Mouse (Mus musculus) fibroblast of lung, adult 2 months (primary cell): ENCODE results near the gene Ccdc171.
"Not testable (repeated sequence)": the region's sequence is repeated elsewhere in the genome, so short reads cannot be mapped to it uniquely, and the experiment has no call there.

Experiments
- DNase-seq: peaks from one replicate; pipeline ENCODE4 v3.0.0-alpha.2; 2011; ENCODE audit warnings: low read depth

The Ccdc171 gene

DNA sequence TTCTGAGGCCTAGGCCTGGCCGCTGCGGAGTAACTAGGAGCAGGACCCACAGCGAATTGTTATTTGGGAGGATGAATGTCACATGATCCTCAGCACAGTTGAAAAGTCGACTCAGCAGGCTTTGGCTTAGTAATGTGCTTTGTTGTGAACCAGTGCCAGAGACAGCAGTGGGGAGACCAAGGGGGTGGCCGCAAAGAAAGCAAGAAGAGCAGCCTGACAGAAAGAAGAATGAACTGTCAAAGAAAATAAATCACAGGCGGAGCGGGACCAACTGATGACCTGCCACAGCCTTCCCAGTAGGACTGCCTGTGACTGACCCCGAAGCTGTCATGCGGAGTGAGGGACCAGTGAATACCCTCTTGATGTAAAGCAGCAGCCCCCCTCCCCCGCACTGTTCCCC, 131.2 kb downstream of the Ccdc171 start:
- no peak for DNase-seq

DNA sequence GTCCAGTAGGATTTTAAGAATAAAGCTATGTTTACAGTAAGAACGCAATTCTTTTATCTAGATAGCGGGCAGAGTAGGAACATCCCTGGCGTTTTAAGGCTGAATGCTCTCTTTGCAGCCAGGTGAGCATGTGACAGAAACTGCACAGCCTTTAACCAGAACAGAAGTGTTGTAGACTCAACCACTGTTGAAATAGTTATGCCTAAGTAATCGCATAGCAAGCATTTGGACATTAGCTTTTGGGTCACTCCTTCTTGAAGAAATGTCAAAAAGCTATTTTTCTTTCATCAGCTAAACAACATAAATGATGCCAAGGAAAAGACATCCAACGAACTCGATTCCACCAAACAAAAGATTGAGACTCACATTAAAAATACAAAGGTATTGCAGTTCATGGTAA, 131.7 kb downstream of the Ccdc171 start:
- no peak for DNase-seq

DNA sequence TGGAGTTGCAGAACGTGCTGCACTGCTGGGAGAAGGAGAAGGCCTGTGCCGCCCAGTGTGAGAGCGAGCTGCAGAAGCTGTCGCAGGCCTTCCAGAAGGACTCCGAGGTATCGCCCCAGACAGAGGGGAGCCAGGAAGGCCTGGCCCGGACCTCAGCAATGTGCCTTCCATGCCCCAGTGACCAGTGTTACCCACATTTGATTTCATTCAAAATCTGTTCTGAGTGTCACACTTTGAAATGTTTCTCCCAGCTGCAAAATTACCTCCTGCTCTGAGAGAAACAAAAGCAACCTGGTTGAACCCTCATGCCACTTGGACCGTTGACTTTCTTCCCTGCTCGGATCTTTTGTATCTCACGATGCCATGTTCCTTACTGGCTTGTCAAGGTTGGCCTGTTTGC, 133.1 kb downstream of the Ccdc171 start:
- DNase-seq, result no peak

DNA sequence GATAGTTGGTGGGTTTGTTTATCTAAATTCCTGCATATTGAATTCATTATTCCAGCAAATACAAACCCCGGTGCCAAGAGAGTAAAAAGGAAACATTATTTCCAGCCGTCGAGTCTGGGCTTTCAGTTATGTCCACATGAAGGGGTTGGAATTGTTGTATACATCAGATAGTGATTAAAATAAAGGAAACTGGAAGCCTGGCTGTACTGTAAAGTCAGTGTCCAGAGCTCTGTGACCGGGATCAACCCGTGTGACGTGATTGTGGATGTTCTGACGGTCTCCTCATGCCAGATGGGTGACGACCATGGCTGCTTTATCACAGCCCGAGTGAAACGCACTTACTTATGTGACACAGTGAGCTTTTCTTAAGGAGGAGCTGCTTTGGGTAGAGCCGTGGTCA, 134.1 kb downstream of the Ccdc171 start:
- DNase-seq, result no peak

DNA sequence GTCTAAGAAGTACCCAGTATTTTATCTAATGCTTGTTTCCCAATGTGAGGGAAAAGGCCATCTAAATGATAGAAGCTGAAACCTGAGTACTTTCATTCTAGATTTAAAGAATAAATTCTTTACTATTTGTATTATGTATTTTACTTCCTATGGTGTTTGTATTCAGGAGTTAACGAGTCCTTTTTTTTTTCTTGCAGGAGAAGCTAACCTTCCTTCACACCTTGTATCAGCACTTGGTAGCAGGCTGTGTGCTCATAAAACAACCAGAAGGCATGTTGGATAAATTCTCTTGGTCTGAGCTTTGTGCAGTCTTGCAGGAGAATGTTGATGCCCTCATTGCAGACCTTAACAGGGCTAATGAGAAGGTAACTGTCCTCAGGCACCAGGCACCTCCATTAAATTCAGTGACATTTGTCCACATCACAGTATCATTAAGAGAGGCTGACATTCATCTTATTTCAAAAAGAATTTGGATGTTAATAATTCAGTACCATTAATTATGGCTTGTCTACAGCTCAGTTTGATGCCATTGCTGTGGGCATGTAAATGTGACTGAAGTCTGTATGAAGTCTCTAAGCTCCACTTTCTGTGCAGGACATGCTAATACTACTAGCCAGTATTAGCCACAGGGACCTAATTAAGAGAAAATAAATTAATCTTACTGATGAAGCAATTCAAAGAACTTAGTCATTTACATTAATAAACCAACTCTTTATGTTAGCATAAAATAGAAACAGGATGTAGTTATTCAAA, 136.3 kb downstream of the Ccdc171 start:
- DNase-seq, result no peak

DNA sequence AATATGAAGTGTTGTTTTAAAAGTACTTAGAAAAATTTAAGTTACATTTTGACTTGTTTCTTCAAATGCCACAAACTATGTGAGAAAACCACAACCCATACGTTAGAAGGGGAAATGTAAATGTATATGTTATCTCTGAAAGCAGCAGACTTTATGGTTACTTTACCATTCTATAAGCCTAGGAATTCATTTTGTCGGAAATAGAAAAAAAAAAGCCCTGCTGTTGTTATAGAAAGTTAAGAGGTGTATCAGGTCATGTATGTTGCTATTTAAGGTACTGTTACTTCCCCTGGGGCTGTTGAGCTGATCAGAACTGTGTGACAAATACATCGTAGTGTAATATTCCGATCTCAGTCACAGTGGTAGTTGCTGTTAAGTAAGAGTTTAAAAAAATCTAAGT, 137.0 kb downstream of the Ccdc171 start:
- DNase-seq, result no peak

DNA sequence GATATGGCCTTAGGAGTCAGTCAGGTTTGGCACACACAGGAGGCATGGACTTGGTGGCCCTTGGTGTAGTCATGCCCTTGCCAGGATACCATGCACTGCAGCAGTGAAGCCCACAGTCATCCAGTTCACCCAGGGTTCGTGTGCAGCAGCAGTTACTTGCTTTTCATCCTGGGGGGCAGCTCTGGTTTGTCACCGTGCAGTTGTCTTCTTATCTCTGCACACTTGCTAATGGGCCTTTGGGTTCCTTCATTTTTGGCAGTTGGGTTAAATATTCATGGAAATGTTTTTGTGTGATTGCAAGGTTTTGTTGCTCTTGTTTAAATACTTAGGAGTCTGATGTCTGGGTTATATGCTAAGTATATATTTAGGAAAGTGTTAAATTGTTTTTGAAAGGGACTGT, 144.2 kb downstream of the Ccdc171 start:
- DNase-seq, result no peak

DNA sequence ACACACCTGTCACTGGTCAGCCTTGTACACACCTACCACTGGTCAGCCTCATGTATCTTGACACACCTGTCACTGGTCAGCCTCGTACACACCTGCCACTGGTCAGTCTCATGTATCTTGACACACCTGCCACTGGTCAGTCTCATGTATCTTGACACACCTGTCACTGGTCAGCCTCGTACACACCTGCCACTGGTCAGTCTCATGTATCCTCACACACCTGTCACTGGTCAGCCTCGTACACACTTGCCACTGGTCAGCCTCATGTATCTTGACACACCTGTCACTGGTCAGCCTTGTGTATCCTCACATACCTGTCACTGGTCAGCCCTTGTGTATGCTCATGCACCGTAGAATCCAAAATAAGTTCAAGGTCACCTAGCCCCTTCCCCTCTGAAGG, 150.0 kb downstream of the Ccdc171 start:
- DNase-seq, result not testable (repeated sequence)

DNA sequence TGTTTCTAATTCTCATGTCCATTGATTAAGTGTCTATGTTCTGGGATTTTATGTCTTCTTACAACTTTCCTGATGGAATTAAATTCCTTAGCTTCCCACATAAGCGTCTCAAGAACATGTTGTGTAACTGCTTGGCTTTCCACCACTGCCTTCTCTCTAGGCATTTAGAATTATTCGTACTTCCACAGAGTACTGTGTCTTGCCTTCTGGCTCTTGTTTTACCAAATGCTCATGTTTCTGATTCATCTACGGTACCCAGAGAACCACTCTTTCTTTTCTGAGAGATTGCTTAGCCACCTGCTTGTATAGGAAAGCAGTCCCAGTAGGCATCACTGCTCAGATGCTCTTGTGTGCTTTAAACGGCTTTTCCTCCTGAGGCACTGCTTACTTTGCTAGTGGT, 151.1 kb downstream of the Ccdc171 start:
- no peak for DNase-seq

DNA sequence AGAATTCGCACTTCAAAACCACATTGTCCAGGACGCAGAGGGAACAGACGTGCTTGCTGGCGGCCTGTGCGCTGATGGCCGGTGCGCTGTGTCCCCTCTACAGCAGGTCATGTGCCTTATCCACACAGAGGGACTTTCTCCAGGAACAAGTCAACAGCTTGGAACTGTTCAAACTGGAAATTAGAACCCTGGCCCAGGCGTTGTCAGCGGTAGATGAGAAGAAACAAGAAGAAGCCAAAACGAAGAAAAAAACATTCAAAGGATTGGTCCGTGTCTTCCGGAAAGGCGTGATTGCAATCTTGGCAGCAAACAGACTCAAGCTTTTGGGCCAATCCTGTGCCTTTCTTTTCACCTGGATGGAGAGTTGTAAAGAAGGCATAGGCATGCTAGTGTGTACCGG, 155.7 kb downstream of the Ccdc171 start:
- DNase-seq, result no peak

DNA sequence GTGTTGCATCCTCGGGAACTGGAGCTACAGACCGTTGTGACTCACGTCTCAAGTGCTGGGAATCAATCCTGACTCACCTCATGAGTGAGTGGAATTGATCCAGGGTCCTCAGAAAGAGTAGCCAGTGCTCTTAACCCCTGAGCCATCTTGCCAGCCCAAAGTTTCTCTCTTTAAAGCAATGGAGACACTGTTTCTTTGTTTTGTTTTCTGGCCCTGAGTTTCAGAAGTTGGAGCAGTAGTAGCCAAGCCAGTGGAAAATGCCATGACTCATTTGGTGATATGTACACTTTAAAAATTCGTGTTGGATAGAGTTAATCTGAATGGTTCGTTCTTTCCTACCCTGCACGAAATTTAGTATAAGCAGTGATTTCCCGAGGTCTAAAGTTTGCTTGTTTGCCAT, 157.5 kb downstream of the Ccdc171 start:
- DNase-seq, result peak; percentile 77

DNA sequence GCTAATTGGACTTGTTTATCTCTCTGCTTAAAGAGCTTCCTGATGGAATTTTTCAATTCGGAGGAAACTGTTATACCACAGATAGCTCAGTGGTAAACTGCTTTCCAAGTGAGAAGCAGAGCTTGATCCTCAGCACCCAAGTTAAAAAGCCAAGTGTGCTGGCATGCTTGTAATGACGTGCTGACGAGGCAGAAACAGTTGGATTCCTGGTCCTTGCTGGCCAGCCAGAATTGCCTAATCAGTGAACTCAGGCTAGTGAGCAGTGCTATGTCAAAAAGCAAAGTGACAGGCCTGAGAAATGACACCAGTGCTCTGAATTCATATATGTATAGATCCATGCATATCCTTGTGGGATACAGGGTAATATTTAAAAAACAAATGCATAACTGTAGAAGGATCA, 174.8 kb downstream of the Ccdc171 start:
- no peak for DNase-seq

DNA sequence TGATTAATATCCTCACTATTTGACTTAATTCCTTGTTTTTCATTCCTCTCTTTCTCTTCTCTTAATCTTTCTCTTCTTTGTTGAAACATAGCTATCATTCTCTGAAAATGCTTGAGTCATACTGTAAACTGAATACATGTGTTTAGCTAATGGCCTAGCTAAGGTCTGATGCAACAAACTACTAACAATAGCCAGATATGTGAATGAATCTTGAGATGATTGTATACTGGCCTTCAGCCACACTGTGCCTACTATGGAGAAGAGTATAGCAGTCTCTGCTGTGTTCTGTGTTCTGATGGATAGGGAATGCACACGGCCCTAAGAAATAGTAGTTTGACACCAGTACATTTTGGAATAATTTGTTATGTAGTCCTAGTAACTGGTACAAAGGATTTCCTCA, 191.7 kb downstream of the Ccdc171 start:
- no peak for DNase-seq

DNA sequence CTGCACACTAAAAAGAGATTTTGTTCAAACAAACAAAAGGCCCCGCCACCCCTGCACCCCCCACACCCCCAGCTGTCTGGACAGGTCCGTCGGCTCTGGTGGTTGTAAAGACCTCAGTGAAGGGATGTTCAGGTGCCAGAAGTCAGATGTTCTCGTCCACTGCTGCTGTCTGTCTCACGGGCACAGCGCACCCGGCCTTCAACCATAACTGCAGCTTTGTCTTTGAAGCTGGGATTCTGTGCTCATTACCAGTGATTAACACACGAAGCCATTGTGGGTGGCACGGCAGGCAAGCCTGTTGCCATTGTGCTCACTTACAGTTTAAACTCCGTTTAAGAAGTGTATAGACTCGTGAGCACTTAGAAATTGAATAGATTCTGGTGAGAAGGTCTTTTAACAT, 194.5 kb downstream of the Ccdc171 start:
- no peak for DNase-seq

DNA sequence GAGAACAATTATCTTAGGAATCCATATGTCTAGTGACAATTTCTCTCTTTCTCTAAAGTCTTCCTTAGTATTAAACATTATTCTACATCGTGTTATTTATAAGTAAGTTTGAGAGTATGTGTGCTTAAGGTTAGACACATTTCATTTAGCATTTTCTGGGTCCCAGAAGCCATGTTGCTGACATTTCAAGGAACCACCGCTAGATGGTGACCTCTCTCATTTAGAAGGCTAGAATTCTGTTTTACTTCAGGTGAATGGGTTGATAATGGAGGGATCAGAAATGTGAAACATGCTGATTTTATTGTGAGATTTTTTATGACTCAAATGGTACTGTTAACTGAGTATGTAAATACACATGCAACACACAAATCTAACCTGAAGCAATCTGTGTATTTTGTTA, 199.8 kb downstream of the Ccdc171 start:
- peak; percentile 17 for DNase-seq

DNA sequence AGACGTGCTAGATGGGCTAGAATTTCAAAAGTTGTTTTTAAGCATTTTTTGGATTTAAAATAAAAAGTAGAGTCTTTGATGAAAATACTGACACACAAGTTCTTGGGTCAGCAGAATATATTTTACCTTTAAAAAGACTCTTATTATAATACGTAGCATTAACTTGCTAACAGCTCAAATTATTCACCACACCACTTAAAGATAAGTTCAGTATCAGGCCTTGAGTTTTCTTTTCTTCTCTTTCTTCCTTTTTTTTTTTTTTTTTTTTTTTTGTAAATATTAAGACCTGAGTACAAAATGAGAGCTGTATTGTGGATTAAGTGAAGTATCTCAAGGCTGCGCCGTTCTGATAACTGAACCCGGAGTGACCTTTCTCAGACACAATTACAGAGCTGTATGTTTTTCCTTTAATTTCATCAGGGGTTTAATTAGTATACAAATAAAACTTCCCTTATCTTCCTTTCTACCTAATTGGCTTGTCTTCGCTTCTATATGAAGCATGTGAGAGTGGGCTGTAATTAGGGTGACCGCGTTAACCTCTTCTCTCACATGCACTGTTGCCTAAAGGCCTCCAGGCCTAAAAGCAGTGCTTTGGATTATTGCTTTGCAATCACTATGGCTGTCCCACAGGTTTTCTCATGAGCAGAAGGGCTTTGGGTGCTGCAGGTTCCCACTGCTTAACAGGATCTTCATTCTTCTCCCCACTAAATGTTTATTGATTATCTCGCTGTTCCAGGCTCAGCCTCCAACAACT, 214.0 kb downstream of the Ccdc171 start:
- no peak for DNase-seq

DNA sequence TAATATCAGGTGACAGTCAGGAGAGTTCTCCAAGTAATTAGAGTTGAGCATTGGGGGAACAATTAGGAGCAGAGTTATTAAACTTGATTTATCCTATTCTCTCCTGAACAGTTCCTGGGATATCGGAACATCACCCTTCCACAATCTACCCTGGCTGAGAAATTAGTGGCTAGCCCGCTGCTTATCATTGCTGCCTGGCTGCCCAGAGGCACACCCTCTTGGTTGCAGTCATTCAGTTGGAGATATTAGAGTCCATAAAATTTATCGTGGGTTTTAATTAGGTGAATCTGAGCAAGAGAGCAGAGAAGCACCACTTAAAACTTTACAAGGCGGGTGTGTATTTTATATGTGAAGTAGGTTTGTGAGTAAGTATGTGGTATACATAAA, 214.5 kb downstream of the Ccdc171 start:
- no peak for DNase-seq

DNA sequence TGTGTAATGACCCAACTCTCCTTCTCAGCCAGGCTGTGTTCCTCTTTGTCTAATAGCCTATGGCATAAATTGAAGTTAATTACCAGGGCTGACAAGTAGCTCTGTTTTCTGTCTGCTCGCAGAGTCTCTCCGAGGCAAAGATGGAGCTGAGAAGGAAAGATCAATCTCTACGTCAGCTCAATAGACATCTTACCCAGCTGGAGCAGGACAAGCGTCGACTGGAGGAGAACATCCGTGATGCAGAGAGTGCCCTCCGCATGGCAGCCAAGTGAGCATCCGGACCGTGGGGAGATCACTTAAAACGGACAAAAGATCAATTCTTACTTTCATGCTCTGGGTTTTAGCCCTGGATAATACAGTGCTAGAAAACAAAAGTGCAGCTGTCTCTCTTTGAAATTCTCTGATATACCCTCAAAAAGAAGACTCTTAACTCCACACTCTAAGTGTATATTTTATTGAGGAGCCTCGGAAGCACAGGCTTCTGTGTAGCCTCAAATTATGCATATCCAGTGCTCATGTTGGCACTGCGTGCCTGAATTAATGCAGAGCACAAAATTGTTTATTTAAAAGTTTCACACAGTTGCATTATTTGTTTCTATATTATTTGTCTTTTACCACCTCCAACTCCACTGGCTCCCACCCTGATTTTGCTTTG, 217.6 kb downstream of the Ccdc171 start:
- no peak for DNase-seq

DNA sequence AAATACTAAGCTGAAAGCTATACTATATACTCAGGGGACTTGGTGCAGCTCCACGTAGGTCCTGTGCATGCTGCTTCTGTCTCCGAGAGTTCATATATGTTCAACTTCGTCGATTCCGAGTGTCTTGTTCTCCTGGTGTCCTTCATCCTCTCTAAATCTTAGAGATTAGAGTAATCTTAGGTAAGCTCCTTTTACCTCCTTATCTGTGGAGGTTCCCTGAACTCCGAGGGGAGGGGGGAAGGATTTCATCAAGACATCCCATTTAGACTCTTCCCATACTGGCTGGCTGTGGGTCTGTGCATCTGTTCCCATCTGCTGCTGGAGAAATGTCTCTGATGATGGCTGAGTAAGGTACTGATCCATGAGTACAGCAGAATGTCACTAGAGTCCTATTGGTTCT, 249.8 kb downstream of the Ccdc171 start:
- DNase-seq, result no peak

DNA sequence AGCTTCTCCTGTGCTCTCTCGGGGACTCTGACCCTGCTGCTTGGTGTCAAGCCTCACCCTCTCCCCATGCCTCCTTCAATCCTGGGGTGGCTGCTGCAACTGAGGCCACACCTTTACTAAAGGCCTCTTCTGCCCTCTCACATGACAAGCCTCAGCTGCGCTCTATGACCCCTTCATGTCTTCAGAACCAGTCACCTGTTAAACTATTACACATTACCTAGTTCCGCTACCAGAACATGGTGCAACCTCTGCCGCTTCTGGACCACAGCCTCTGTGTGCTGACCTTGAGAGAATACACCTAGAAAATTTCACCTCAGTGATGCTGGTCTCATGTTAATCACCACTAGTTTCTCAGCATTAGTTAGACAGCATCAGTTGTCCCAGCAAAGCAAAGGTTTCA, 254.7 kb downstream of the Ccdc171 start:
- no peak for DNase-seq

DNA sequence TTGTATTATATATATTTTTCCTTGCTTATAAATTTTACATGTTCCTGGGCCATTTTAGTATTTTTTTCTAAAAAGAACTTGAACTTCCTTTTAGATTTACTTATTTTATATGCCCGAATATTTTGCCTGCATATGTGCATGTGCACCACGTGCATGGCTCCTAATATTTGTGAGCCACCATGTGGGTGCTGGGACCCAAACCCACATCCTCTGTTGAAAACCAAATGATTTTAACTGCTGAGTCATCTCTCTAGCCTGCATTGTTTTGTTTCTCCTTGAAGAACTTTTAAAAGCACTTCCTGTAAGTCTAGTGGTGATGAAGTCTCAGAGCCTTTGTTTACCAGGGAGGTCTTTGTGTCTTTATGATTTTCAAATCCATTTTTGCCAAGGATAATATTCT, 259.8 kb downstream of the Ccdc171 start:
- DNase-seq, result no peak

DNA sequence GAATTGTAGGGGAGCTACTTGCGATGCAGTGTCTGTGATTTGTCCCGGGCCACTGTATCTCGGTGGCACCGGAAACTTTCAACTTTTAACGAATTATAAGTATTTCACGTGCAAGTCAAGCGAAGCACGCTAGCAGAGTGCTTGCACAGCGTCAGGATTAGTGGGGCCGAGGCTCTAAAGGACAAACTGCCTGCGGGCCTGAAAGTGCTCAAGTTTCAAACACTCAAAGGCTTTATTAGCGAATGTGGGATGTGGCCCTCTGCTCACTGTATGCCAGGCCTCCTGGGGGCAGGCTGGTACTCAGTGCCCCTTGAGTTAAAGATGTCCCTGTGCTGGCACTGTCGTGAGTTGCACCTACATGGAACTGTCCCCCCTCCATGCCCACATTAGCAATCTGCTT, 266.5 kb downstream of the Ccdc171 start:
- DNase-seq, result no peak

DNA sequence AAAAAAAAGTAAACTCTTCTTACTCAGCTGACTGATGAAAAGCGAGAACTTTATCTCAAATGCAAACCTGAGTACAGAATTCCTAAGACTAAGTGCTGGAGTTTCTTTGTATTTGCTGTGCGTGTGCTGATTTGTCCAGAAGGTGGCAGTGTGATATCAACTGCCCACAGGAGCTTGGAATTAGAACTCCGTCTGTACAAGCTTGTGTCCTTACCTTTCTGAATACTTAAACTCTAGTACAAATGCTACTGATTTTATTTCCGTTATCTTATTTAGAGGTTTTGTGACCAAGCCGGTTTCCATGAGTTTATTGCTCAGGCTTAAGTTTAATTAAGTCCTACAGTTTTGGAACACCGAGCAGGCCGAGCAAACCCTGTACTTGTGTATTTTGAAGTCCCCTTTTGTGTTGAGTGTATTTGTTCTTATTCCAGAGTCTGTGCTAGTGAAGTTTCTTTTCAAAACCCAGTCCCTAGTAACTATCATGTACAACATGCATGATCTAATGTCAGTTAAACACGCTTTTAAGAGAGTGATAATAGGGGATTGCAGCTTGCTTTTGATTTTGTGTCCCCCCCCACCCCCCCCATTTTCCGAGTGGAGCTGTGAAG, 269.1 kb downstream of the Ccdc171 start:
- peak; percentile 58 for DNase-seq
